Mouse (Mus musculus): Measurements from ENCODE around the gene Lrtm2. TPM values are rescaled to one million over a fixed set of nuclear protein-coding genes. Genes with fewer than 3 reads are reported as not detected.

Gene Lrtm2
- polyA plus RNA-seq, 1 experiment from 2014 or later: 0.04 TPM

DNA sequence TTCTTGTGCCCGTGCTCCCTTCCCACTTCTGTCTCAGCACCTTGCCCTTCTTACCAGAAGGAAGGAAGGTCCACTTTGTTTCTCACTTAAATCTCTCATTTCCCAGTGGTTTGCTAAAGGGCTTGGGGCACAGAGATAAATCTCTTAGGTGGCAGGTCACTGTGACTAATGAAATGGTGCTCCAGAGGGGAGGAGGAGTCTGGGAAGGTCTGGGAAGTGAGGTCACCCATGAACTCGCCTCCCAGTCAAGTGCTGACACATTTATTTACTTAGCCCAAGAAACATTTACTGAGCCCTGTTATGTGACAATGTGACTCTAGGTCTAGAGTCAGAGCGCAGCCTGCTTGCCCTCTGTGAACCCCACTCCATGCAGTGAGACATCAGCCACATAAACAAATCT, 2.6 kb upstream of the Lrtm2 start:
- Histone ChIP-seq H3K4me3 (ENCODE audit: low read depth, low read length) (no peak overlapping the region), H3K9ac (ENCODE audit: low read depth, low read length) (no peak overlapping the region; the same call in 1 of the 2 replicates), H3K4me2 (replicated peaks; ENCODE audit: low read depth) (no peak overlapping the region), H3K27me3 (replicated peaks; ENCODE audit: control insufficient read depth, insufficient read depth, low read length) (peaks cover 32% of the 10 kb centered on the region), H3K9me3 (ENCODE audit: control insufficient read depth) (no peaks in the 10 kb centered on the region), H3K27ac (ENCODE audit: low read depth, low read length) (no peak overlapping the region), H3K4me1 (replicated peaks; ENCODE audit: control insufficient read depth, insufficient read depth, low read length) (no peaks in the 10 kb centered on the region), H3K36me3 (ENCODE audit: control insufficient read depth, insufficient read depth) (no peaks in the 10 kb centered on the region)
- WGBS: 5% methylated on average over 3 of the region's 3 CpGs
- 0 out of 2 replicates have a peak, but pooled peaks have one; percentile 9 for ATAC-seq
- TF ChIP-seq CTCF (IDR thresholded peaks at IDR 0.05; ENCODE audit: low read depth): no peak

- H3K27me3 ChIP-seq (replicated peaks; ENCODE audit: control insufficient read depth, insufficient read depth, low read length): peaks cover 40% of the 10 kb centered on the region
- H3K9me3 ChIP-seq (ENCODE audit: control insufficient read depth): no peaks in the 10 kb centered on the region
- no peaks in the 10 kb centered on the region for H3K4me1 ChIP-seq (replicated peaks; ENCODE audit: control insufficient read depth, insufficient read depth, low read length)
- H3K4me2 ChIP-seq (replicated peaks; ENCODE audit: low read depth): no peak overlapping the region
- 18% methylated on average over 1 of the region's 1 CpGs for WGBS
- TF ChIP-seq CTCF (IDR thresholded peaks at IDR 0.05; ENCODE audit: low read depth): no peak
- H3K4me3 ChIP-seq (ENCODE audit: low read depth, low read length): no peak overlapping the region
- ATAC-seq: no peak
- no peak overlapping the region for H3K9ac ChIP-seq (ENCODE audit: low read depth, low read length)
- H3K36me3 ChIP-seq (ENCODE audit: control insufficient read depth, insufficient read depth): no peaks in the 10 kb centered on the region
- no peak overlapping the region for H3K27ac ChIP-seq (ENCODE audit: low read depth, low read length)
Observed at GRCm38 (mm10) chr6:119332111-119332510, 1.5 kb upstream of the Lrtm2 start.

GRCm38 (mm10) chr6:119329936-119330335, 630 bp downstream of the Lrtm2 start:
- ATAC-seq: no peak
- no peaks in the 10 kb centered on the region for H3K9me3 ChIP-seq (ENCODE audit: control insufficient read depth)
- H3K4me2 ChIP-seq (replicated peaks; ENCODE audit: low read depth): no peak overlapping the region
- no peak overlapping the region for H3K4me3 ChIP-seq (ENCODE audit: low read depth, low read length)
- no peak overlapping the region for H3K9ac ChIP-seq (ENCODE audit: low read depth, low read length)
- no peaks in the 10 kb centered on the region for H3K36me3 ChIP-seq (ENCODE audit: control insufficient read depth, insufficient read depth)
- no peak for TF ChIP-seq CTCF (IDR thresholded peaks at IDR 0.05; ENCODE audit: low read depth)
- WGBS: 14% methylated on average over 6 of the region's 6 CpGs
- H3K4me1 ChIP-seq (replicated peaks; ENCODE audit: control insufficient read depth, insufficient read depth, low read length): no peaks in the 10 kb centered on the region
- H3K27me3 ChIP-seq (replicated peaks; ENCODE audit: control insufficient read depth, insufficient read depth, low read length): peaks cover 41% of the 10 kb centered on the region
- H3K27ac ChIP-seq (ENCODE audit: low read depth, low read length): no peak overlapping the region

DNA sequence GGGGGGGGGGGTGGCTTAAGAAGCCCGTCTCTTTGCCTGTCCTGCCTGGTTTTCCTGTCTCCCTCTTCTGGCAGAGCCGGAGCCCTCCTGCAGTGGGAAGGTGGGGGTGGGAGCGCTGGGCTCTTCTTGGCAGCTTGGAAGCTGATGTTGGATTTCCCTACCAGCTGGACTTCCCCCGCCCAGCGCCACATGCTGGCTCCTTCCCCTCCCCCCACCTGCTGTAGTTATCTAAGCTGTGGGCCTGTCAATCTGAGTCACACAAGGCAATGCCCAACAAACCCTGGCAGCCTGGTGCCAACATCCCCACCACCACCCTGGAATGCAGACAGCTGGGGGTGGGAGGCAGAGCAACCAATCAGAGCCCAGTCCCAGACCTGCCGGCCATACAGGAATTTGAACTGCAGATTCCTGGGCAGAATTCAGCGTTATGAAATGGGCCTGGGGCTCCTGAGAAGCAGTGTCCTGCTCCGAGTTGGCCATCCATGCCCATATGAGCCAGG, 1.3 kb downstream of the Lrtm2 start:
- no peak overlapping the region for H3K4me2 ChIP-seq (replicated peaks; ENCODE audit: low read depth)
- no peak overlapping the region for H3K9ac ChIP-seq (ENCODE audit: low read depth, low read length)
- TF ChIP-seq CTCF (IDR thresholded peaks at IDR 0.05; ENCODE audit: low read depth): no peak
- no peak overlapping the region for H3K4me3 ChIP-seq (ENCODE audit: low read depth, low read length)
- no peaks in the 10 kb centered on the region for H3K9me3 ChIP-seq (ENCODE audit: control insufficient read depth)
- no peaks in the 10 kb centered on the region for H3K4me1 ChIP-seq (replicated peaks; ENCODE audit: control insufficient read depth, insufficient read depth, low read length)
- ATAC-seq: no peak
- no peaks in the 10 kb centered on the region for H3K36me3 ChIP-seq (ENCODE audit: control insufficient read depth, insufficient read depth)
- H3K27ac ChIP-seq (ENCODE audit: low read depth, low read length): no peak overlapping the region
- 3% methylated on average over 8 of the region's 8 CpGs for WGBS
- H3K27me3 ChIP-seq (replicated peaks; ENCODE audit: control insufficient read depth, insufficient read depth, low read length): peaks cover 41% of the 10 kb centered on the region

- WGBS: 12% methylated on average over 11 of the region's 11 CpGs
- ATAC-seq: no peak
- no peak overlapping the region for H3K4me2 ChIP-seq (replicated peaks; ENCODE audit: low read depth)
Observed at GRCm38 (mm10) chr6:119328521-119329115, 1.9 kb downstream of the Lrtm2 start.

GRCm38 (mm10) chr6:119326541-119326940, 4.0 kb downstream of the Lrtm2 start:
- no peak for TF ChIP-seq CTCF (IDR thresholded peaks at IDR 0.05; ENCODE audit: low read depth)
- ATAC-seq: no peak
- H3K4me2 ChIP-seq (replicated peaks; ENCODE audit: low read depth): no peak overlapping the region
- no peaks in the 10 kb centered on the region for H3K4me1 ChIP-seq (replicated peaks; ENCODE audit: control insufficient read depth, insufficient read depth, low read length)
- peaks cover 34% of the 10 kb centered on the region for H3K27me3 ChIP-seq (replicated peaks; ENCODE audit: control insufficient read depth, insufficient read depth, low read length)
- 14% methylated on average over 7 of the region's 7 CpGs for WGBS
- no peak overlapping the region for H3K9ac ChIP-seq (ENCODE audit: low read depth, low read length)
- no peak overlapping the region for H3K4me3 ChIP-seq (ENCODE audit: low read depth, low read length)
- no peaks in the 10 kb centered on the region for H3K9me3 ChIP-seq (ENCODE audit: control insufficient read depth)
- no peaks in the 10 kb centered on the region for H3K36me3 ChIP-seq (ENCODE audit: control insufficient read depth, insufficient read depth)
- H3K27ac ChIP-seq (ENCODE audit: low read depth, low read length): no peak overlapping the region

More at GRCm38 (mm10) chr6:119328521-119329115, 1.9 kb downstream of the Lrtm2 start:
- Histone ChIP-seq H3K9ac (ENCODE audit: low read depth, low read length) (no peak overlapping the region), H3K4me1 (replicated peaks; ENCODE audit: control insufficient read depth, insufficient read depth, low read length) (no peaks in the 10 kb centered on the region), H3K4me3 (ENCODE audit: low read depth, low read length) (no peak overlapping the region), H3K27me3 (replicated peaks; ENCODE audit: control insufficient read depth, insufficient read depth, low read length) (peaks cover 41% of the 10 kb centered on the region), H3K27ac (ENCODE audit: low read depth, low read length) (no peak overlapping the region), H3K9me3 (ENCODE audit: control insufficient read depth) (no peaks in the 10 kb centered on the region), H3K36me3 (ENCODE audit: control insufficient read depth, insufficient read depth) (no peaks in the 10 kb centered on the region)
- TF ChIP-seq CTCF (IDR thresholded peaks at IDR 0.05; ENCODE audit: low read depth): no peak
